Mouse (Mus musculus) erythroblast, embryonic 14.5 days (primary cell): Measurements from ENCODE around the gene Zwilch. TPM values are rescaled to one million over a fixed set of nuclear protein-coding genes. Genes with fewer than 3 reads are reported as not detected.
"Not testable (repeated sequence)": the region's sequence is repeated elsewhere in the genome, so short reads cannot be mapped to it uniquely, and the experiment has no call there.

Experiments used
- H3K27me3 ChIP-seq: 2 replicates; pipeline ENCODE4 v1.6.1; 2012; ENCODE audit warnings: inconsistent platforms; ENCODE audit not compliant: control insufficient read depth
- H3K36me3 ChIP-seq: 2 replicates; pipeline ENCODE4 v1.6.1; 2012; ENCODE audit warnings: mild to moderate bottlenecking, inconsistent platforms; ENCODE audit not compliant: control insufficient read depth
- H3K4me1 ChIP-seq: 2 replicates; pipeline ENCODE4 v1.6.1; 2012; ENCODE audit warnings: inconsistent platforms; ENCODE audit not compliant: control insufficient read depth
- H3K4me3 ChIP-seq: replicated peaks from 2 replicates; pipeline ENCODE3; 2012; ENCODE audit warnings: moderate library complexity, mild to moderate bottlenecking, inconsistent platforms
- H3K9me3 ChIP-seq: 2 replicates; pipeline ENCODE4 v1.6.1; 2012; ENCODE audit warnings: low read length, inconsistent platforms, mixed read lengths; ENCODE audit not compliant: control insufficient read depth
- GATA1 ChIP-seq: IDR thresholded peaks from 2 replicates; pipeline ENCODE4 v1.6.1; 2012; ENCODE audit warnings: low read length, inconsistent platforms, mixed read lengths
- TAL1 ChIP-seq: IDR thresholded peaks from 3 replicates; pipeline ENCODE4 v1.6.1; 2012; ENCODE audit warnings: low read length, inconsistent platforms, mixed read lengths
- polyA plus RNA-seq: library from polyadenylated mRNA; stranded (reverse); fragments of >175 nt; gene quantifications from 2 replicates; pipeline ENCODE4 v1.2.3, GENCODE M21; 2012

The Zwilch gene
- polyA plus RNA-seq, 1 experiment: 2.0 TPM

- Histone ChIP-seq H3K9me3 (no peaks in the 10 kb centered on the region), H3K27me3 (no peaks in the 10 kb centered on the region), H3K4me3 (no peak overlapping the region), H3K4me1 (peaks cover 9% of the 10 kb centered on the region), H3K36me3 (peaks cover 64% of the 10 kb centered on the region)
- TF ChIP-seq GATA1 (no peak), TAL1 (no peak)
These were observed 11.4 kb upstream of the Zwilch start for GRCm38 (mm10) chr9:64184166-64184840.

GRCm38 (mm10) chr9:64183295-64183694 is 10.4 kb upstream of the Zwilch start:
- H3K36me3 ChIP-seq: peaks cover 68% of the 10 kb centered on the region
- H3K4me3 ChIP-seq, H3K27me3 ChIP-seq, H3K9me3 ChIP-seq: not testable (repeated sequence)
- peaks cover 14% of the 10 kb centered on the region for H3K4me1 ChIP-seq

- peaks cover 40% of the 10 kb centered on the region for H3K4me1 ChIP-seq
- no peaks in the 10 kb centered on the region for H3K27me3 ChIP-seq
- TF ChIP-seq TAL1 (no peak), GATA1 (no peak)
- H3K9me3 ChIP-seq: no peaks in the 10 kb centered on the region
- H3K4me3 ChIP-seq: peak within 1 kb of the TSS; percentile 65
- peaks cover 87% of the 10 kb centered on the region for H3K36me3 ChIP-seq
These were observed 6.2 kb upstream of the Zwilch start, which contains the start of gene Snapc5 for GRCm38 (mm10) chr9:64178974-64179646. Snapc5 (plus strand) TSS chr9:64179274.

- Histone ChIP-seq H3K36me3 (peaks cover 84% of the 10 kb centered on the region), H3K9me3 (no peaks in the 10 kb centered on the region), H3K4me3 (peak overlapping the region; percentile 65), H3K4me1 (peaks cover 43% of the 10 kb centered on the region), H3K27me3 (no peaks in the 10 kb centered on the region)
- TF ChIP-seq TAL1: no peak
- TF ChIP-seq GATA1: no peak
These were observed 5.7 kb upstream of the Zwilch start for GRCm38 (mm10) chr9:64178610-64178973.

DNA sequence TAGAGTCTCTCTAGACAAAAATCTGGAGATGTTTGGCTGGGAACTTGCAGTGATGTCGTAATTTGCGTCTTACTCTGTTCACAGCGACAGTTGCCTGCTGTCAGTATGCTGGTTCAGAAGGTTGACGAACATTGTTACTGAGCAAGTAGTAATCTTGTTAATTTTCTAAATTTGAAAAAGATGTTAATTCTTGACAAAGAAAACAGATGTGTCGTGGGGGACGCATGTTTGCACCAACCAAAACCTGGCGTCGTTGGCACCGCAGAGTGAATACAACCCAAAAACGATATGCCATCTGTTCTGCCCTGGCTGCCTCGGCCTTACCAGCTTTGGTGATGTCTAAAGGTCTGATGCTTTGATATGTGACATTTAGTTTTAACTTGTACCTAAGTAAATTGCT is 2.5 kb upstream of the Zwilch start:
- H3K4me1 ChIP-seq: peaks cover 55% of the 10 kb centered on the region
- peaks cover 62% of the 10 kb centered on the region for H3K36me3 ChIP-seq
- no peaks in the 10 kb centered on the region for H3K27me3 ChIP-seq
- no peak for TF ChIP-seq GATA1
- TF ChIP-seq TAL1: no peak
- peak overlapping the region; percentile 68 for H3K4me3 ChIP-seq
- H3K9me3 ChIP-seq: no peaks in the 10 kb centered on the region

GRCm38 (mm10) chr9:64174766-64175165 is 1.9 kb upstream of the Zwilch start:
- H3K9me3 ChIP-seq: no peaks in the 10 kb centered on the region
- H3K27me3 ChIP-seq: no peaks in the 10 kb centered on the region
- peaks cover 53% of the 10 kb centered on the region for H3K4me1 ChIP-seq
- peaks cover 60% of the 10 kb centered on the region for H3K36me3 ChIP-seq
- TF ChIP-seq GATA1: no peak
- TF ChIP-seq TAL1: no peak
- H3K4me3 ChIP-seq: peak overlapping the region; percentile 68

GRCm38 (mm10) chr9:64174341-64174740 is 1.4 kb upstream of the Zwilch start:
- Histone ChIP-seq H3K36me3 (peaks cover 60% of the 10 kb centered on the region), H3K27me3 (no peaks in the 10 kb centered on the region), H3K9me3 (no peaks in the 10 kb centered on the region), H3K4me1 (peaks cover 49% of the 10 kb centered on the region), H3K4me3 (peak overlapping the region; percentile 68)
- TF ChIP-seq GATA1 (no peak), TAL1 (no peak)

GRCm38 (mm10) chr9:64173666-64174220 is 839 bp upstream of the Zwilch start:
- no peaks in the 10 kb centered on the region for H3K27me3 ChIP-seq
- H3K4me1 ChIP-seq: peaks cover 47% of the 10 kb centered on the region
- no peak for TF ChIP-seq TAL1
- no peak for TF ChIP-seq GATA1
- H3K9me3 ChIP-seq: no peaks in the 10 kb centered on the region
- peaks cover 62% of the 10 kb centered on the region for H3K36me3 ChIP-seq
- H3K4me3 ChIP-seq: peak overlapping the region; percentile 68

DNA sequence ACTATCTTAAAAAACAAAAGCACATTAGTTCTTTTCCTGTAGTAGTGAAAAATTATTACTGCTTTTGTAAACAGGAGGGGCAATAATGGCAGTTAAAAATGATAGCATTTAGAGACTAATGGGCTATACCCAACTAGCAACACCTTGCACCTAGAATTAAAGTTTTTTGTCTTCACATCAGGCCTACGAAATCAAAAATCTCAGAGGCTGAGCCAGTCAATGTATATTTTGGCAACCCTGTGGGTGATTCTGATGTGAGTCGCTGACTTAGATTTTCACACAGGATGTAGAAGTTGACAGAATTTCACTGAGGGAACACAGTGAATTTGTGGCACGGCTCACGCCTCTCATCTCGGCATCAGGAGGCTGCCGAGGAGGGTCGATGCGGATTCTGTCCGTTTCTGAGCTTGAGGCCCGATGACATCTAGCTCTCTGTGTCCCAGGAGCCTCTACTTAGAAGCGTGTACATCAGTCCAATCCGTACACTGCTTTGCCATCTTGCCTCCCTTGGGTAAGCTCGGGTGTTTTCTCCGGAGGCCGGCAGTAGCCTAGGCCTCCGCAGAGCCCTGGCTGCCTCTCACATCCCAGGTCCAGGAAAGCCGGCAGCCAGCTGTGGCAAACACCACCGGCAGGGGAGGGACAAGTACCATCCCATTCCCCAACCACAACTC is 624 bp downstream of the Zwilch start:
- H3K9me3 ChIP-seq: no peaks in the 10 kb centered on the region
- peaks cover 62% of the 10 kb centered on the region for H3K36me3 ChIP-seq
- TF ChIP-seq TAL1 (no peak), GATA1 (no peak)
- H3K4me3 ChIP-seq: peak overlapping the region; percentile 68
- H3K4me1 ChIP-seq: peaks cover 43% of the 10 kb centered on the region
- H3K27me3 ChIP-seq: no peaks in the 10 kb centered on the region

GRCm38 (mm10) chr9:64169967-64170366 is 2.9 kb downstream of the Zwilch start:
- Histone ChIP-seq H3K4me1 (peaks cover 26% of the 10 kb centered on the region), H3K36me3 (peaks cover 62% of the 10 kb centered on the region)
- not testable (repeated sequence) for H3K9me3 ChIP-seq, H3K4me3 ChIP-seq, H3K27me3 ChIP-seq
